Mouse (Mus musculus) urinary bladder, postnatal 10 days (tissue): ENCODE data around the gene Mex3d.

ENCODE experiments used
- DNase-seq: peaks from one replicate; pipeline ENCODE4 v3.0.0; 2022; ENCODE audit warnings: low spot score

Mex3d gene

GRCm38 (mm10) chr10:80412656-80413541, 25.4 kb upstream of the Mex3d start:
- DNase-seq = no peak

GRCm38 (mm10) chr10:80407924-80408323, 20.5 kb upstream of the Mex3d start:
- no peak for DNase-seq

GRCm38 (mm10) chr10:80406684-80407501, 19.4 kb upstream of the Mex3d start, which contains the start of gene Uqcr11:
TSS of gene Uqcr11 (minus strand) at chr10:80406830.
- DNase-seq = peak; percentile 74

- DNase-seq = no peak
Observed at GRCm38 (mm10) chr10:80405481-80406173, 18.2 kb upstream of the Mex3d start.

- no peak for DNase-seq
Observed at GRCm38 (mm10) chr10:80403044-80403692, 15.7 kb upstream of the Mex3d start.

GRCm38 (mm10) chr10:80400704-80401161, 13.3 kb upstream of the Mex3d start:
- no peak for DNase-seq

- DNase-seq = no peak
Observed at GRCm38 (mm10) chr10:80399973-80400703, 12.7 kb upstream of the Mex3d start.

- peak; percentile 97 for DNase-seq
Observed at GRCm38 (mm10) chr10:80399191-80399972, 11.9 kb upstream of the Mex3d start, which contains the start of gene Mbd3. TSS of gene Mbd3 (minus strand) at chr10:80399550.

- peak; percentile 91 for DNase-seq
Observed at GRCm38 (mm10) chr10:80398719-80399190, 11.3 kb upstream of the Mex3d start.

- no peak for DNase-seq
Observed at GRCm38 (mm10) chr10:80398174-80398535, 10.7 kb upstream of the Mex3d start.

- DNase-seq = no peak
Observed at GRCm38 (mm10) chr10:80397524-80398173, 10.2 kb upstream of the Mex3d start.

GRCm38 (mm10) chr10:80396822-80397523, 9.5 kb upstream of the Mex3d start:
- no peak for DNase-seq

- no peak for DNase-seq
Observed at GRCm38 (mm10) chr10:80395025-80395627, 7.7 kb upstream of the Mex3d start.

- DNase-seq = no peak
Observed at GRCm38 (mm10) chr10:80392687-80393086, 5.2 kb upstream of the Mex3d start.

GRCm38 (mm10) chr10:80390697-80391096, 3.2 kb upstream of the Mex3d start:
- no peak for DNase-seq

- DNase-seq = no peak
Observed at GRCm38 (mm10) chr10:80389185-80389708, 1.8 kb upstream of the Mex3d start.

GRCm38 (mm10) chr10:80388731-80389130, 1.3 kb upstream of the Mex3d start:
- no peak for DNase-seq
